Mouse (Mus musculus) WW6 (cell line): ENCODE results near the gene Ube3c.
A peak's percentile ranks its signal among the peaks of the same experiment; 100 is the strongest.
"Not testable (repeated sequence)": the region's sequence is repeated elsewhere in the genome, so short reads cannot be mapped to it uniquely, and the experiment has no call there.

Experiments used
- DNase-seq: peaks from one replicate; pipeline ENCODE4 v3.0.0-alpha.2; 2013; ENCODE audit warnings: low read depth, low spot score

Ube3c gene

DNA sequence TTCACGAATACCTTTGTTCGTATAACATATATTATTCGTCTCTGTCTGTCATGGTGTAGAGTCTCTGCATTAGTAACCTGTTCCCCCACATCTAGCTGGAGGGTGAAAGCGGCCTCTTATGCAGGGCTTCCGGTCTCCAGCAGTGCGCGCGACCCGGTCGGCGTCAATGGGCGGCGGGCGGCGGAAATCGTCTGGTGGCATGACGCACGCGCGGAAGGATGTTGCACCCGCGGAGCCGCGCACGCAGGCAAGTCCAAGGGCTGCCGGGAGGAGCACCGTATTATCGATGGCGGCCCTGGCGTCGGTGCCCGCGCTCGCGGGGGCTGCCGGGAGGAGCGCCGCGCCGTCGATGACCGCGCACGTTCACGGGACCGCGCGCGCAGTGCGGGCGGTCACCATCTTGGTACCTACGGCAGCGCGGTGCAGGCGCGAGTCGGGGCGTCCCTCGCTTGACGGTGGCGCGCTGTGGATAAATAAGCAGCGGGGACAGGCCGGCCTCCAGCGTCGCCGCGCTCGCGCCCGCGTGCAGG lies at the start of gene Ube3c:
Gene Ube3c (plus strand): TSS at position 395 of the 530 bp plus-strand sequence.
- DNase-seq = peak; percentile 91

DNA sequence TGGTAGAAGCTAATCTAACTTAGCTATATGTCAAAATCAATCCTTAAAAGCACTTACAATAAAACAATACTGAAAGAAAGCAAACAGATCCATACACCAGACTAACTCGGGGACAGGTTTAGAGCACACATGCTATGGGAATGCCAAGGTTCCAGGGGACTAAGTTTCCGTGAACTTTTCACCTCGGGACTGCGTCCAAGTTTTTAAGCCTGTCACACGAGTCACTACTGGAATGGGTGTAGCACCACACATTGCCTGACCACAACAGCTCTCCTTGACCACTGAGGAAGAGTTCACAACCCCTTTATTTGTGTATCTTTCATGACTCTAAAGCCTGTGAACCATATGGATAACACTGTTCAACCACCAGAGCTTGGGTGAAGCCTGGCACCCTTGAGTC lies 8.9 kb upstream of the Ube3c start:
- DNase-seq = no peak

DNA sequence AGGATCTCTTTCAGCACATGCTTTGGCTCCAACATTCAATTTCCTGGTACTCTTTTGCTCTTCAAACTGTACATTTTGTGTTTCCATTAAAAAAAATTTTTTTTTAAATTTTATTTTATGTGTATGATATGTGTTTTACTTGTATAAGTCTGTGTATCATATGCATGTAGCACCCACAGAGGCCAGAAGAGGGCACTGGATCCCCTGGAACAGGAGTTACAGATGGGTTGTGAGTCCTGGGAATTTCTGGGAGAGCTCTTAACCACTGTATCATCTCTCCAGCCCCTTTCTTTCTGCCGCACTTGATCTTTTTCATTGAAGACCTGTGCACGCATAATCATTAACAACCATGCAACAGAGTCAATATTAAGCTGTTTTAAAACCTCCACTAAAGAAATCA lies 8.4 kb upstream of the Ube3c start:
- no peak for DNase-seq

- no peak for DNase-seq
Observed at GRCm38 (mm10) chr5:29569378-29570280, 587 bp downstream of the Ube3c start.

GRCm38 (mm10) chr5:29574286-29574685 lies 5.2 kb downstream of the Ube3c start:
- not testable (repeated sequence) for DNase-seq

GRCm38 (mm10) chr5:29575085-29575484 lies 6.0 kb downstream of the Ube3c start:
- DNase-seq = no peak

DNA sequence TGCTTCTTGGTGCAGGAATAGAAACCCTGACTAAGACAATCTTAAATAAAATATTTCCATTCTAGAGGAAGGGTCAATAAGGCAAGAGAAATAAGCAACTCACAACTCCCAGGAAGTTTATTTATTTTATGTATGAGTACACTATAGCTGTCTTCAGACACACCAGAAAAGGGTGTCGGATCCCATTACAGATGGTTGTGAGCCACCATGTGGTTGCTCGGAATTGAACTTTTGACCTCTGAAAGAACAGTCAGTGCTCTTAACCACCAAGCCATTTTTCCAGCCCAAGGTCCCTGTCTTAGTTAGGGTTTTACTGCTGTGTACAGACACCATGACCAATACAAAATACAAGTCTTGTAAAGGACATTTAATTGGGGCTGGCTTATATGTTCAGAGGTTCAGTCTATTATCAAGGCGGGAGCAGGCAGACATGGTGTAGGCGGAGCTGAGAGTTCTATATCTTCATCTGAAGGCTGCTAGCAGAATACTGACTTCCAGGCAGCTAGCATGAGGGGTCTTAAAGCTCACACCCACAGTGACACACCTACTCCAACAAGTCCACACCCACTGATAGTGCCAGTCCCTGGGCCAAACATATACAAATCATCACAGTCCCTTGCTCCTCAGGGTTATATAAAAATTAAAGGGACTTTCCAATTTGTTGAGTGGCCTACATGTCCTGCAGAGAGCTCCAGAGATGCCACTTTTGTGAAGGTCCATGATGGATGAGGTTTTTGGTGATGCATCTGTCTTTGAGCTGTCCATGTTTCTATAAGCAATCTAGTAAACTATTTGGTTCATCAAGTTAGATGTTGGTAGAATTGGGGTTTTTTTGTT lies 9.0 kb downstream of the Ube3c start:
- no peak for DNase-seq

DNA sequence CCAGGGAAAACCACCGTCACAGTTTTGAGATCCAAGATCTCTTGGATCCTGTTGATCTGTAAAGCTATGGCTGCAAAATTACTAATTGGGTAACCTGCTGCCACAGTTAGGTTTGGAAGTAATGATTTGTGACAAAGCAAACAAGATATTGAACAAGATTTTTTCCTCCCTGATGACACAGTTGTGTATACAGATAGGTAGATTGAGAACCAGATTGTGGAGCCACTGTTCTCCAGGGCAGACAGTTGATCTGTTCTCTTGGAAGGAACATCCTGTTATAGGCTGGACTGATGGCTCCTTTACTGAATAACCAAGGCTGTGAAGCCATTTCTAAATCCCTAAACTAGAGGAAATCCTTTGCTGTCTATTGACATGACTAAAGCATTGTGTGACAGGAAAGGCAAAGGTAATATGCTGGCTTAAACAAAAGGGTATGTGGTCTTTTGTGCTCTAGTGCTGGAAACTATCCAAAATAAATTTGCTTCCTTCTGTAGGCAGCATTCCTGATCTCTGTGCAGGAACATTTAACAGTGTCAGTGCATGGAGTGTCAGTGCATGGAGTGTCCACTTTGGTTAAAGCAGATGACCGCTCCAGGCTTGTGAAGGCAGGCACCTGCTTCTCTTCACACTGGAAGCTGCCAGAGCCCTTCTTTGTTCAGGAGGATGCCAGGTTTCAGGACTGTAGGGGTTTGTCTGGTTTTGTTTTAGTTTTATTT lies 15.0 kb downstream of the Ube3c start:
- DNase-seq = no peak

- DNase-seq = not testable (repeated sequence)
Observed at GRCm38 (mm10) chr5:29592161-29592560, 23.1 kb downstream of the Ube3c start.

- no peak for DNase-seq
Observed at GRCm38 (mm10) chr5:29606546-29606945, 37.5 kb downstream of the Ube3c start.

DNA sequence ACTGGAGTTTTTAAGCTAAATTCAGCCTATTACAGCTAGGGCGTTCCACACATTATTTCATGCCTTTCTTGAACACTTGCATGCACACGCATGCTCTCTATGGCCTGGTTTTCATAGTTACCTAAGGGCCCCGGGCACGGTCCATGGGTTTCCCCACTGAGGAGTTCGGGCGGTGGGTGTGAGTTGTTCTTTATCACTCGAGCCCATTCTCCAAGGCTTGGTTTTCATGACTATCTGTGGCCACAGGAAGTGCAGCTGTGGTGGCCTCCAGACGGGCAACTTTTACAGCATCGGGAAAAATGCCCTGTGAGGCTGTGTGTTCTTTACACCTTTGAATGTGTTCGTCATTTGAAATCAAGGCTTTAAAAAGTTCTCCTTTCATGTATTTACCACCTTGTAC lies 56.6 kb downstream of the Ube3c start:
- no peak for DNase-seq

DNA sequence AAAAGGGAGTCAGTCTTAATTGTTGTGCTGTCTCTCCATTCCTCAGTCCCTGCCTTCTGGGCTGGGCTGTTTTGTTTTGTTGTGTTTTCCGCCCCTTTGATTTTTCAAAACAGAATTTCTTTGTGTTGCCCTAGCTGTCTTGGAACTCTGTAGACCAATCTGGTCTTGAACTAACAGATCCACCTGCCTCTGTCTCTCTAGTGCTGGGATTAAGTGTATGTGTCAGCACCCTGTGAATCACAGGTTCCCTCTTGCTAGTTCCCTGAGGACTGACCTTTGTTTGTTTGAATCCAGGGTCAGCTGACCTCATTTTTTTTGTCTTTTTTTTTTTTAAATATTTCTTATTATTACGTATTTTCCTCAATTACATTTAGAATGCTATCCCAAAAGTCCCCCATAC lies 60.9 kb downstream of the Ube3c start:
- DNase-seq = no peak

GRCm38 (mm10) chr5:29631711-29632110 lies 62.7 kb downstream of the Ube3c start:
- no peak for DNase-seq

DNA sequence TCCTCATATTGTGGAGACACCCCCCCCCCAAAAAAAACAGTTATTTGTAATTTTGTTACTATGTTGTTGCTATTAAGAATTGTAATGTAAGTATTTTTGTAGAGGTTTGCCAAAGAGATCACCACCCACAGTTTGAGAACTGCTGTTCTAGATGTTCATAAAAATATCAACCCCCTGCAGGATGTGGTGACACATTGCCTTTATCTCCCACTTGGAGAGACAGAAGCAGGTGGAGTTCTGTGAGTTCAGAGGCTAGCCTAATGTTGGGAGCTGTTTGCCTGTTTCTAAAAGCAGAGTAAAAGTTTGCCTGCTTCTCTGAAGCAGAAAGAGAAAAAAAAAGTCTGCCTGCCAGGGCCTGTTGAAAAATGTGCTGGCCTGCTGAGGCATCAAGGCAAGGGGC lies 67.3 kb downstream of the Ube3c start:
- no peak for DNase-seq

- DNase-seq = no peak
Observed at GRCm38 (mm10) chr5:29636884-29637283, 67.8 kb downstream of the Ube3c start.

DNA sequence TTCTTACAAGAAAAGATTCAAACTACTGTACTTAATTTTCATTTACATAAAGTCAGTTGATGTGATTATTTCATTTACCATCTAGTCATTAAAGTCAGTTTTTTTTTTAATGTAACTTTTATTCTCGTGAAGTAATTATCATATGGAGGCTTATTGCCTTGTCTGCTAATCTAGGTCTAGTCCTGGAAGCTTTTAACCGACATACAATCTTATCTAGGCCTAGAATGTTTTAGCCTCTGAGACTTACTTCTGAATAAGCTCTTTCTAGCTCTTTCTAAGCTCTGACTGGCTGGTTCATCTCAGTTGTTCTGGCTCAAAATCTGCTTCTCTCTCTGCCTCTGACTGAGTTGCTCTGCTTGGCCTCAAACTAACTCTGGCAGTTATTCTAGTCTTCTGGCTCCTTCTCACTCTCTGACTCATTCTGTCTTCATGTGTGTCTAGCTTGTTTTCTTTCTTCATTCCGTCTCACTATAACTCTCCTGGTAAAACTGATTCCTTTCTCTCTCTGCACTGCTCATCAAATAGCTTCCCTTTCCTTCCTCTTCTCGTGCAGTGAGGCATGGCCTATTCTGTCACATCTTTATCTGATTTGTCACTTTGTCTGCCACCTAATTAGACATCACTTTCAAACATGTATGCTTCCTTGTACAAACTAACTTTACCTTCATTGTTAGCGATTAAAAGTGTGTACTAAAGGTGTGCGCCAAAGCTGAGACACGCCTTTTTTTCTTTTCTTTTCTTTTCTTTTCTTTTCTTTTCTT lies 72.3 kb downstream of the Ube3c start:
- DNase-seq = no peak

DNA sequence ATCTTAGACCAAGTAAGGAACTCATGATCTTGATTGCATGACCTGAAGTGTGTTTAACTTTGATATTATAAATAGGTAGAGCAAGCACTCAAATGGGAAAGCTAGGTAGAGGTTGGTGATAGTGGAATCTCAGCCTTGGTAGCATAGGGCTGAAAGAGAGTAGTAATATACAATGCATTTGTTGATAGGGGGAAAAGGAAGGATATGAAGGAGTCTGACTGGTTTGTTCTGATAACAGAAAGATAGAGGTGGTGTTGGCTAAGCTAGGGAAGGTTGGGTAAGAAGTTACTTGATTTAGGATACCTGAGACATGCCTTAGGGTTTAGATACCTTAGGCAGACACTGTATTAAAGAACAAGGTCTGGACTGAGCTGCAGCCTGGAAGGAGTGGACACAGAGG lies 82.7 kb downstream of the Ube3c start:
- DNase-seq = no peak

GRCm38 (mm10) chr5:29657590-29658339 lies 88.7 kb downstream of the Ube3c start:
- no peak for DNase-seq

DNA sequence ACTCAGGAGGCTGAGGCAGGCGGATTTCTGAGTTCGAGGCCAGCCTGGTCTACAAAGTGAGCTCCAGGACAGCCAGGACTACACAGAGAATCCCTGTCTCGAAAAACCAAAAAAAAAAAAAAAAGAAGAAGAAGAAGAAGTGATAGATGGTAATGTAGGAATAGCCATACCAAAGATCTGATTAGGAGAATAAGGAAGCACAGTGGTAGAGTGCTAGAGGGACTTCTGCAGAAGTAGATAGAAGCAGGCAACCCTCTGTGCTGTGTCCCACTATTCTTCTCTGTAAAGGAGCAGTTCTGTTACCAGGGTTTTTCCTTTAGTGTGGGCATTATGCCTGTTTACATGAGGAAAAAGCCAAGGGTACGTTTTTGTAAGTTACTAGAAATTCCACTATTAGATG lies 92.2 kb downstream of the Ube3c start:
- DNase-seq = not testable (repeated sequence)

- DNase-seq = no peak
Observed at GRCm38 (mm10) chr5:29665391-29665790, 96.3 kb downstream of the Ube3c start.
